Mouse (Mus musculus) forebrain, embryonic 13.5 days (tissue): ENCODE data around the gene Psg16. TPM values are rescaled to one million over a fixed set of nuclear protein-coding genes. Genes with fewer than 3 reads are reported as not detected.

Experiments used
- ATAC-seq: fragments of 200-750 bp; cut with Nextera tagmentation; 2 replicates; pipeline ENCODE4 v1.8.0; 2017
- H3K27ac ChIP-seq: fragments of 300-500 bp; sonication (generic); 2 replicates; pipeline ENCODE4 v1.5.1; 2015; ENCODE audit warnings: inconsistent platforms, mild to moderate bottlenecking, moderate library complexity
- H3K27me3 ChIP-seq: fragments of 300-500 bp; sonication (generic); 2 replicates; pipeline ENCODE4 v1.6.1; 2015; ENCODE audit warnings: mild to moderate bottlenecking, inconsistent platforms
- H3K36me3 ChIP-seq: fragments of 300-500 bp; sonication (generic); 2 replicates; pipeline ENCODE4 v1.6.1; 2015; ENCODE audit warnings: mild to moderate bottlenecking, inconsistent platforms; ENCODE audit not compliant: poor library complexity, severe bottlenecking
- H3K4me1 ChIP-seq: fragments of 300-500 bp; sonication (generic); 2 replicates; pipeline ENCODE4 v1.6.1; 2015; ENCODE audit warnings: inconsistent platforms
- H3K4me2 ChIP-seq: fragments of 300-500 bp; sonication (generic); 2 replicates; pipeline ENCODE4 v1.6.1; 2015; ENCODE audit warnings: inconsistent platforms, mild to moderate bottlenecking, moderate library complexity
- H3K4me3 ChIP-seq: fragments of 300-500 bp; sonication (generic); 2 replicates; pipeline ENCODE4 v1.5.1; 2015; ENCODE audit warnings: mild to moderate bottlenecking, inconsistent platforms
- H3K9ac ChIP-seq: fragments of 300-500 bp; sonication (generic); 2 replicates; pipeline ENCODE4 v1.6.1; 2015; ENCODE audit warnings: mild to moderate bottlenecking, inconsistent platforms
- H3K9me3 ChIP-seq: fragments of 300-500 bp; sonication (generic); replicated peaks from 2 replicates; pipeline ENCODE4 v1.6.1; 2016; ENCODE audit warnings: inconsistent platforms
- WGBS: fragments of 180-500 bp; shearing (Covaris S2); methylation state at CpG from one replicate; pipeline ENCODE4 v1.1.7; 2015; 5-methylcytosine and 5-hydroxymethylcytosine counted together
- polyA plus RNA-seq: library from polyadenylated mRNA; unstranded; fragments of >200 nt; fragmentation: Nextera tagmentation; extraction: Ambion mirVana; gene quantifications from 2 replicates; pipeline ENCODE4 v1.2.1, GENCODE M21; 2015

Gene Psg16
- polyA plus RNA-seq, 1 experiment from 2014 or later, result 0.53 TPM

DNA sequence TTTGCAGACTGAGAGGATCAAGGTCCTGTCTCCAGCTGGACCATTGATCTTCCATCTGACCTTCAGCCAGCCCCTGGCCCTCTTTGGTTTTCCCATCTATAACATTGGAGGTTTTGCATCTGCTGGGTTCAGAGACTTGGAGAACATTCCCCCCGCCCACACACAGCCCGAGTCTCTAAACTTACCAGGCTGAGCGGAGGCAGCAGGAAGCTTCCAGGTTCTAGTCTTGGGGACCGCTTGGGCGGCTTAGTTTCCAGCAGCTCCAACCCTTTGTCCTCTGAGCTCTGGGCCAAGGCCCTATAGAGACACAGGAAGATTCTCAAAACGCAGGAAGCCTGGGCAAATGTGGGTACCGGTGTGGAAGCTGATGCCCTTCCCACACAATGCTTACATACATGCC, 34.5 kb upstream of the Psg16 start:
- Histone ChIP-seq H3K4me2 (no peak overlapping the region), H3K9me3 (no peaks in the 10 kb centered on the region), H3K9ac (no peak overlapping the region), H3K27me3 (no peaks in the 10 kb centered on the region), H3K36me3 (peaks cover 43% of the 10 kb centered on the region), H3K27ac (no peak overlapping the region), H3K4me3 (no peak overlapping the region), H3K4me1 (no peaks in the 10 kb centered on the region)
- WGBS, result 93% methylated on average over 7 of the region's 7 CpGs
- no peak for ATAC-seq

DNA sequence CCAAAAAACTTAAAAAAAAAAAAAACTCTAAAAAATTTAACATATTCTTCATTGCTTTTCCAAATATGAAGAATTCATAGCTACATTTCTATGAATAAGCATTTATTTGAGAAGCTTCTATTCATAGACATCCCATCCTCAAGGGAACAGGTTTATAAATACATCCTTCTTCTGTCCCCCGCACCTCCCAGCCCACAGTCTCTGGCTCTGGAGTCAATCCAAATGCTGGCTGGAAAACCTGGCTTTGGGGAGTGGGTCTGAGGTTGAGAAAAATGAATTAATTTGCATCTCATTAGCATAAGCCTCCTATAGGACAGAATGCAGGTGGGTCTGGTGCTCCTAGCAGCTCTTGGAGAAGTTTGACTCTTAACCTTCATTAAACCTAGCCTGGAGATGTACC, 28.1 kb upstream of the Psg16 start:
- no peak for ATAC-seq
- Histone ChIP-seq H3K27me3 (no peaks in the 10 kb centered on the region), H3K4me3 (no peak overlapping the region), H3K27ac (no peak overlapping the region), H3K9ac (no peak overlapping the region), H3K4me1 (no peaks in the 10 kb centered on the region), H3K9me3 (no peaks in the 10 kb centered on the region), H3K36me3 (peaks cover 29% of the 10 kb centered on the region), H3K4me2 (no peak overlapping the region)
- 60% methylated on average over 1 of the region's 1 CpGs for WGBS

DNA sequence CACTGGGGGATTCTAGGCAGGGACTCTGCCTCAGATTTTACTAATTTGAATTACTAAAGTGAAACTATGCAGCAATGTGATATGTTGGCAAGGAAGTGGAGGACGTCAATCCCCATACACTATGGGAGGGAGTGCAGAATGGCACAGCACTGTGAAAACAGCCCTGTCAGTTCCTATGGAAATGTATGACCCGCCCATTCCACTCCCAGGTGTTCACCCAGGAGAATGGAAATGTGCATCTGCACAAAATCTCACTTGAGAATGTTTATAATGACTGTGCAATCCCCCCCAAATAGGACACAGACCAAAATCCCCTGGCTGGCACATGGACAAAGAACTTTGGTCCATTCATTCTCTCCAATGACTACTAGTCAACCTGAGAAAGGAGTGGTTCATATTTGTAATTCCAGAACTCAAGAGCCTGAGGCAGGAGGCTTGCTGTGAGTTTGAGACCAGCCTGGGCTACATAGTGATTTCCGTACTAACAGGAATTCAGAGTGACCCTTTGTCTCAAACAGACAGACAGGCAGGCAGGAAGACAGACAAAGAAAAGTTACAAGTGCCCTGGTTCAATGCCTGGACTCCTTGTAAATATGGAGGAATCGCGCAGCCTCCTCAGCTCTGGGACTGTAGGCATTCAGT, 26.7 kb upstream of the Psg16 start:
- no peak overlapping the region for H3K4me3 ChIP-seq
- no peaks in the 10 kb centered on the region for H3K4me1 ChIP-seq
- H3K4me2 ChIP-seq, result no peak overlapping the region
- H3K36me3 ChIP-seq, result peaks cover 29% of the 10 kb centered on the region
- no peaks in the 10 kb centered on the region for H3K27me3 ChIP-seq
- H3K9ac ChIP-seq, result no peak overlapping the region
- H3K27ac ChIP-seq, result no peak overlapping the region
- WGBS, result 86% methylated on average over 5 of the region's 5 CpGs
- H3K9me3 ChIP-seq, result no peaks in the 10 kb centered on the region
- no peak for ATAC-seq

DNA sequence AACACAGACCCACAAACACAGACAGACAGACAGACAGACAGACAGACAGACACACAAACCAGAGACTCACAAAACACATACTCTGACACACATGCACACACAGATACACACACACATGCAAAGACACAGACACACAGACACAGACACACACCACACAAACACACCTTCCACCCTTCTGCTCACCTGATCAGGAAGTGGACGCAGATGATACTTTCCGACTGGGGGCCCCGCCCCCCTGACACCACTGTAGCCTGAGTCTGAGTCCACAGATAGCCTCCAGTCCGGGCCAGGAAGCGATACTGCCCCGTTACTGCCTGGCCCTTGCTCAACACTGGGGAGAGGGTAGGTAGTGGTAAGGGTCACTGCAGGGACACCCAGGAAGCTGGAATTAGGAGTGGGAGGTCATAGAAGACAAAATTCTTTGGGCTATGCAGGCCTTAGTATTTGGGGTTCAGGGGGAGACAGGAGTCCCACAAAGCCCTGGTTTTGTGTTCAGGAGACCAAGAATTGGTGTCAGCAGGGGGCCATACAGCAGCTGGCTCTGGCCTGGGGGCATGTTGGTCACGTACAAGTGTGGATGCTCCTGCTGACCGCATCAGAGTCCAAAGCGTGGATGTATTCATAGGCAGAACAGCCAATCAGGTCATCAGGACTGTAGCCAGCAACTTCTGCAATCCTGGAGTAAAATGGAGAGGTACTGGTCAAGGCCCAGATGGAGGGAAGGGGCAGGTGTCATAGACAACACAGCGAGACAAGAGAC, 25.2 kb upstream of the Psg16 start:
- H3K9ac ChIP-seq, result no peak overlapping the region
- no peaks in the 10 kb centered on the region for H3K4me1 ChIP-seq
- no peak for ATAC-seq
- H3K27me3 ChIP-seq, result no peaks in the 10 kb centered on the region
- WGBS, result 86% methylated on average over 10 of the region's 10 CpGs
- H3K4me2 ChIP-seq, result no peak overlapping the region
- H3K9me3 ChIP-seq, result no peaks in the 10 kb centered on the region
- H3K36me3 ChIP-seq, result peaks cover 28% of the 10 kb centered on the region
- no peak overlapping the region for H3K4me3 ChIP-seq
- no peak overlapping the region for H3K27ac ChIP-seq

DNA sequence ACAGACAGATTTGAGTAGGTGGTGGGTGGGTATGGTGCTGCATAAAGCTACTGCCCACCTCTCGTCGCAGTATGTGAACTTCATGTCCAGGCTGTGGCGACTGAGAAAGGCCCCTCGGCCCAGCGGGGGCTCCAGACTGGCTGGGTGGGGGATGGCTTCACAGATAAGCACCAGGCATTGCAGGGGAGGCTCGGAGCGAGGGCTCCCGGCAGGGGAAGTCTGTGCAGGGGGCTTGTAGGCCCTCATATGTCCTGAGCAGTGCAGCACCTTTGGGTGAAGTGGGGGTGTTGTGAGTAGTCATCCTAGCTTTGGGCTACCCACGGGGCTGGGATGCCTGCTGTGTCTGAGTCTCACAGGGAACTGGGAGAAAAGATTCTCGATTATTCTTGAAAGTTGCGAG, 23.3 kb upstream of the Psg16 start:
- Histone ChIP-seq H3K4me3 (no peak overlapping the region), H3K27me3 (no peaks in the 10 kb centered on the region), H3K4me1 (no peaks in the 10 kb centered on the region; the same call in 1 of the 2 replicates), H3K27ac (no peak overlapping the region), H3K36me3 (peaks cover 24% of the 10 kb centered on the region), H3K4me2 (no peak overlapping the region), H3K9ac (no peak overlapping the region), H3K9me3 (no peaks in the 10 kb centered on the region)
- no peak for ATAC-seq
- WGBS, result 68% methylated on average over 11 of the region's 11 CpGs

DNA sequence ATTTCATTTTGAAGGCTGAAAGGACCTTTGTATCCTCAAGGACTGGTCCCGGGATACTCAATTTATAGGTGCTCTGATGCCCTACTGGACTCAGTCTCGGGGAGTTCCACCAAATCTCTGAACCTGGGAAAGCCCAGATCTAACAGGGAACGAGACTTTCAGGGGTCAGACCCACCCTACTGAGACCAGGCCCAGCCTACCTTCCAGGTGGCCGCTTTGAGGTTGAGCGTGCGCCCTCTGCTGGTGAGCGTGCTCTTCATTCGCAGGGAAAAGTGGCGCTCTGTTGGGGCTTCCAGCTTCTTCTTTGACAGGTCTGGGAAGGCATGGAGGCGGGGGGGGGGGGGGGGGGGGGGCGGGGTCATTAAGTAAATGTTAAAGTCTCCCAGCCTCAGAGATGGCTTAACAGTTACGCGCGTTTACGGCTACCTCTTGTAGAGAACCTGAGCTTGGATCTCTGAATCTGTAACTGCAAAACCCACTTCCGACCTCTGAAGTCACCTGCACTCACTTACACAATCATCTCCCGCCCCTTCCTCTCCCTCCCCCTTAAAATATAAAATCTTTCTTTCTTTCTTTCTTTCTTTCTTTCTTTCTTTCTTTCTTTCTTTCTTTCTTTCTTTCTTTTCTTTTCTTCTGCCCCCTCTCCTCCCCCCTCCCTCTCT, 22.8 kb upstream of the Psg16 start:
- Histone ChIP-seq H3K27ac (no peak overlapping the region), H3K9me3 (no peaks in the 10 kb centered on the region), H3K27me3 (no peaks in the 10 kb centered on the region), H3K4me1 (peaks cover 5% of the 10 kb centered on the region), H3K36me3 (peaks cover 24% of the 10 kb centered on the region), H3K9ac (no peak overlapping the region), H3K4me3 (no peak overlapping the region), H3K4me2 (no peak overlapping the region)
- ATAC-seq, result no peak
- WGBS, result 10% methylated on average over 15 of the region's 17 CpGs

DNA sequence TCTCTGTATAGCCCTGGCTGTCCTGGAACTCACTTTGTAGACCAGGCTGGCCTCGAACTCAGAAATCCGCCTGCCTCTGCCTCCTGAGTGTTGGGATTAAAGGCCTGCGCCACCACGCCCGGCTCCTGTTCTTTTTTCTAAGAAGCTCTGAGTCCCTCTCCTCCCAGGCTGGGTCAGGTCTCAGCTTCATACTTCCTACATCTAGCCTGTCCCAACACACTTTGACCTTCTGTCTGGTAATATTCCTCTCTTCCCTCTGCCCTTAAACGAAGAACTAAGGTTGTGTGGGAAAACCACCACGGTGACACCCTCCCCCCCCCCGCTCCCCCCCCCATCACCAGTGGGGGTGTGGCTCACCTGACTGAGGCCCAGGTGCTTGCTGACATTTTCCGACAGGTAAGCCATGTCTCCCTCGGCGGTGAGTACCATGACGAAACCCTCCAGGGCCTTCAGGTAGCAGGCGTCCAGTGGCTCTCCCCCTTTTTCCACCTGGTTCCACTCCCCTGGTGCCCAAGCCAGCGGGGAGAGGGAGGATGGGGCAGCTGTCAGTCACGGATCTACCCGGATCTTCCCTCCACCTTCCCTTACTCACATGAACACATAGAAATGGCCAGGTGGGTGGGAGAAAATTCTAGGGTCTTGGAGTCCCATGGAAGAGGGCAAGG, 19.4 kb upstream of the Psg16 start:
- Histone ChIP-seq H3K27me3 (no peaks in the 10 kb centered on the region), H3K9ac (no peak overlapping the region), H3K4me1 (peaks cover 35% of the 10 kb centered on the region), H3K36me3 (0 out of 2 replicates have a peak, but pooled peaks cover 14% of the 10 kb centered on the region), H3K4me2 (no peak overlapping the region), H3K27ac (no peak overlapping the region), H3K9me3 (no peaks in the 10 kb centered on the region), H3K4me3 (no peak overlapping the region)
- ATAC-seq, result no peak
- WGBS, result 90% methylated on average over 12 of the region's 16 CpGs

DNA sequence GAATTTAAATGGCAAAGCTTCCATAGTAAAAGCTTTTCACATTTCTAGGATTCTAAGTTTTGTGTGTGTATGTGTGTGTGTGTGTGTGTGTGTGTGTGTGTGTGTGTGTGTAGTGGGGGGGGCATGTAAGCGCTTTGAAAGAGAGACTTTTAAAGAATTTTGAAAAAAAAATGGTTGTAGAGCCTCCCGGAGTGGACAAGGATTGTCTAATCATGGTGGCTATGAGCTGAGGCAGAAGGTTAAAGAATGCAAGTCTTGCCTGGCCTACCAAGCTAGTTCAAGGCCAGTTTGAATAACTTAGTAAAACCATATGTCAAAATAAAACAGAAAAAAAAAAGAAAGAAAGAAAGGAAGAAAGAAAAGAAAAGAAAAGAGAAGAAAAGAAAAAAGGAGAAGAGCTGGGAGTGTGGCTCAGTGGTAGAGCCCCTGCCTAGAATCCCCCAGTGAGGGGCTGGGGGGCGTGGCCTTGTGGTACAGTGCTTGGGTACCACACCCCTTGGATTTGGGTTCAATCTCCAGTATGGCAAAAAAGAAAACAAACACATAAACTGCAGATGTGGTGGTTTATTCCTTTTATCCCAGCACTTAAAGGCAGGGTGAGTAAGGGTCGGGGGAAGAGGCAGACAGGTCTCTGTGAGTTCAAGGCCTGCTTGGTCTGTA, 18.4 kb upstream of the Psg16 start:
- H3K9ac ChIP-seq, result 0 out of 2 replicates have a peak overlapping the region, but pooled peaks have one; percentile 62
- no peak for ATAC-seq
- 92% methylated on average over 4 of the region's 4 CpGs for WGBS
- no peak overlapping the region for H3K27ac ChIP-seq
- H3K27me3 ChIP-seq, result no peaks in the 10 kb centered on the region
- peaks cover 44% of the 10 kb centered on the region for H3K4me1 ChIP-seq
- peak overlapping the region; percentile 73 for H3K4me2 ChIP-seq
- H3K36me3 ChIP-seq, result 0 out of 2 replicates have a peak, but pooled peaks cover 13% of the 10 kb centered on the region
- H3K9me3 ChIP-seq, result no peaks in the 10 kb centered on the region
- H3K4me3 ChIP-seq, result peak overlapping the region; percentile 45

DNA sequence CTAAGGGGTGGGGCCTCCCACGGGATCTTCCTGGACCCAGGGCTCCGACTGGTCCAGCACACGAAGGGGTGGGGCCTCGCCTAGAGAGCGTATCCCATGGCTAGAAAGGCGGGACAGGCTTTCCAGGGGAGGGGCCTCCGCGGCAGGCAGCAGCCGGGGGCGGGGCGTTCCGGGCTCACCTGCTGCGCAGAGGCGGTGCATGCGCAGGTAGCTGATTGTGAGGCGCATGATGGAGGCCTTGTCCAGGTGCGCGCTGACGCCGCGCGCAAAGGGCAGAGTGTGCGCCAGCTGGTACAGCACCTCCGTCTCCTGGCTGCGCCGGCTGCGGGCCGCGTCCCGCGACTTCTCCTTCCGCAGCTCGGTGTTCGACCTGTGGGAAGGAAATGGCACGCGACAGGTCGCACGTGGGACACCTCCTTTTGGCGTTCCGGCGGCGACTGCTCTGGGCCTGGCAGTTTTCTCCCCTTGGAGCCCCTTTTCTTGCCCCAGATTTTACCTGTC, 17.7 kb upstream of the Psg16 start:
- Histone ChIP-seq H3K9ac (peak overlapping the region; percentile 62), H3K4me2 (peak overlapping the region; percentile 73), H3K9me3 (no peaks in the 10 kb centered on the region), H3K4me3 (peak overlapping the region; percentile 45), H3K27me3 (no peaks in the 10 kb centered on the region), H3K36me3 (0 out of 2 replicates have a peak, but pooled peaks cover 11% of the 10 kb centered on the region), H3K4me1 (peaks cover 51% of the 10 kb centered on the region), H3K27ac (peak overlapping the region; percentile 77)
- under 1% methylated on average over 41 of the region's 42 CpGs for WGBS
- ATAC-seq, result peak; percentile 83

DNA sequence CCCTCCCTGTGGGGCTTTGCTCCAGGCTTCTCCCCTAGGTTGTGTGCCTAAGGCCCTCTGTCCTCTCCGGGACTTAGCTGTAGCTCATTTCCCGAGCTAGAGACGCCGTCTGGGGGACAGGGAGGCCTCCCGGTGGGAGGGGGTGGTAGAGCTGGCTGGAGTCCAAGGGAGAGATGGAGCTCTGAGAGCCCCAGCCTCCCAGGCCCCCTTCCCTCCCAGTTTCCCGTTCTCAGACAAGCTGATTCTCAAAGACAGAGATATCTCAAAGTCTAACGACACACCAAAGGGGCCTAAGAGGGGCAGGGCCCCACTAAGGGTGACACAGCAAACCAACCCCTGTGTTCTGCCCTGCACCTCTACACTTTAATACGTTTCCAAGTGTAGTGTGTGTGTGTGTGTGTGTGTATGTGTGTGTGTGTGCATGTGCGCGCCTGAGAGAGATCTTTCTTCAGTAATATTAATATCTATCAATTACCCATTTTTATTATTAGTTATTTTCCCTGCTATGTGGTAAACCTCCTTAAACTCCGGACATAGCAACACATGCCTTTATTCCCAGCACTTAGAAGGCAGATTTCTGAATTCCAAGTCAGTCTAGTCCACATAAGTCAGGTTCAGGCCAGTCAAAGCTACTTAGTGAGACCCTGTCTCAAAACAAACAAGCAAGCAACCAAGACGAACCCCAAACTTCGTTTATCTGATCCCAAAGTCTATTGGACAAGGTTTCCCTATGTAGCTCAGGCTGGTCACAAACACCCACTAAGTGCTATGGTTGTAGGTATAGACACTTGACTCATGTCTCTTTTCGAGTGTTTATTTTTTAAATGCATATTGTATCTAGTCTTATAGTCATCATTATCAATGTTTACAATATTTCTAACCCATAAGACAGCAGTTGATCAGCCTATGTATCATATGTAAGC, 17.0 kb upstream of the Psg16 start:
- peaks cover 59% of the 10 kb centered on the region for H3K4me1 ChIP-seq
- ATAC-seq, result peak; percentile 5; the same call in 1 of the 2 replicates

More for the DNA sequence above, 17.0 kb upstream of the Psg16 start:
- H3K9ac ChIP-seq, result peak overlapping the region; percentile 62
- peak overlapping the region; percentile 77 for H3K27ac ChIP-seq
- H3K36me3 ChIP-seq, result 0 out of 2 replicates have a peak, but pooled peaks cover 11% of the 10 kb centered on the region
- H3K4me3 ChIP-seq, result peak overlapping the region; percentile 45
- WGBS, result 38% methylated on average over 14 of the region's 14 CpGs
- H3K27me3 ChIP-seq, result no peaks in the 10 kb centered on the region
- H3K4me2 ChIP-seq, result peak overlapping the region; percentile 73
- no peaks in the 10 kb centered on the region for H3K9me3 ChIP-seq
